Mouse (Mus musculus): ENCODE data around the gene Nlgn2. TPM values are rescaled to one million over a fixed set of nuclear protein-coding genes. Genes with fewer than 3 reads are reported as not detected.

Nlgn2 gene
- total and polyA plus RNA-seq, 3 experiments: 0.20 to 1.3 (median 1.1) TPM

GRCm38 (mm10) chr11:69876186-69876585 is 38.6 kb upstream of the Nlgn2 start:
- Histone ChIP-seq H3K79me2 (replicated peaks; ENCODE audit: control insufficient read depth, extremely low read depth, insufficient read depth, poor library complexity, severe bottlenecking) (no peaks in the 10 kb centered on the region), H3K9ac (ENCODE audit: insufficient read depth, low read depth) (peak overlapping the region; percentile 8), H3K27me3 (replicated peaks) (no peaks in the 10 kb centered on the region), H3K36me3 (replicated peaks in 1 of 2; ENCODE audit: control insufficient read depth in 1 of 2, insufficient read depth in 1 of 2, low read length in 1 of 2) (peaks cover 0 to 14% of the 10 kb centered on the region in 2 experiments), H3K4me2 (ENCODE audit: insufficient read depth, low read depth, poor library complexity, severe bottlenecking) (peak overlapping the region; percentile 41), H3K9me3 (replicated peaks; ENCODE audit: low read length) (no peaks in the 10 kb centered on the region), H3K27ac (ENCODE audit: insufficient read depth, low read depth) (peak overlapping the region; percentile 23; the same call in 1 of the 2 replicates), H3K4me3 (replicated peaks in 1 of 3; ENCODE audit: low read depth in 2 of 3, low read length in 2 of 3, poor library complexity in 1 of 3) (peak overlapping the region in 2 of 3 experiments; percentile 15 to 25), H3K4me1 (ENCODE audit: control insufficient read depth in 1 of 2, insufficient read depth in 2 of 2) (peaks cover 22 to 76% of the 10 kb centered on the region in 2 experiments)
- dilution Hi-C loops (cut with MboI; ENCODE audit: extremely low pct_ligation_motif_present, extremely low pct_unique_long_range_greater_than_20kb, low sequenced_read_pairs) (no loop called here), in situ Hi-C loops (cut with MboI; ENCODE audit: low pct_ligation_motif_present, low pct_unique_long_range_greater_than_20kb, low sequenced_read_pairs) (loop anchor here (5.0 kb wide), 2 partner anchors 74 to 194 kb away; partner anchors contain the start of genes Fgf11 and Senp3)
- peak; percentile 81 for DNase-seq (ENCODE audit: extremely low read depth)
- TF ChIP-seq IRF4 (IDR thresholded peaks at IDR 0.05; ENCODE audit: low read depth, low read length): peak; percentile 39; the same call in 1 of the 2 replicates
- TF ChIP-seq GABPA (IDR thresholded peaks at IDR 0.05; ENCODE audit: insufficient replicate concordance, low read depth, low read length): no peak
- peak; percentile 35; the same call in 1 of the 2 replicates for TF ChIP-seq TCF12 (IDR thresholded peaks at IDR 0.05; ENCODE audit: low read depth, low read length)

- TF ChIP-seq SMC3 (IDR thresholded peaks at IDR 0.05; ENCODE audit: low read depth, low read length) (no peak), E2F4 (IDR thresholded peaks at IDR 0.05; ENCODE audit: insufficient replicate concordance, low read depth, low read length) (no peak), ZKSCAN1 (IDR thresholded peaks at IDR 0.05; ENCODE audit: borderline replicate concordance, low read depth, low read length) (no peak), ELF1 (IDR thresholded peaks at IDR 0.05; ENCODE audit: low read depth, low read length) (no peak), MEF2A (IDR thresholded peaks at IDR 0.05; ENCODE audit: borderline replicate concordance, low read depth, low read length) (no peak), ZMIZ1 (IDR thresholded peaks at IDR 0.05; ENCODE audit: low read depth, low read length) (no peak), RCOR1 (conservative IDR thresholded peaks at IDR 0.05; ENCODE audit: low read depth, low read length) (no peak), ZC3H11A (IDR thresholded peaks at IDR 0.05; ENCODE audit: low read depth, low read length) (no peak), NRF1 (IDR thresholded peaks at IDR 0.05; ENCODE audit: low read depth, low read length) (no peak), USF2 (conservative IDR thresholded peaks at IDR 0.05; ENCODE audit: low read depth, low read length) (no peak), MAFK (IDR thresholded peaks at IDR 0.05; ENCODE audit: insufficient replicate concordance, low read length) (no peak), POLR2AphosphoS2 (IDR thresholded peaks at IDR 0.05; ENCODE audit: low read depth, low read length) (no peak)
- no peak for DNase-seq (ENCODE audit: extremely low read depth)
- dilution Hi-C loops (cut with MboI; ENCODE audit: extremely low pct_ligation_motif_present, extremely low pct_unique_long_range_greater_than_20kb, low sequenced_read_pairs) (no loop called here), in situ Hi-C loops (cut with MboI; ENCODE audit: low pct_ligation_motif_present, low pct_unique_long_range_greater_than_20kb, low sequenced_read_pairs) (no loop called here)
- Histone ChIP-seq H3K36me3 (replicated peaks in 1 of 2; ENCODE audit: control insufficient read depth in 1 of 2, insufficient read depth in 1 of 2, low read length in 1 of 2) (no peaks in the 10 kb centered on the region), H3K27me3 (replicated peaks) (peaks cover 6% of the 10 kb centered on the region), H3K4me3 (replicated peaks in 1 of 3; ENCODE audit: low read depth in 2 of 3, low read length in 2 of 3, poor library complexity in 1 of 3) (no peak overlapping the region), H3K27ac (ENCODE audit: insufficient read depth, low read depth) (no peak overlapping the region), H3K4me1 (ENCODE audit: control insufficient read depth in 1 of 2, insufficient read depth in 2 of 2) (peaks cover 4 to 51% of the 10 kb centered on the region in 2 experiments), H3K4me2 (ENCODE audit: insufficient read depth, low read depth, poor library complexity, severe bottlenecking) (no peak overlapping the region), H3K79me2 (replicated peaks; ENCODE audit: control insufficient read depth, extremely low read depth, insufficient read depth, poor library complexity, severe bottlenecking) (no peaks in the 10 kb centered on the region), H3K9ac (ENCODE audit: insufficient read depth, low read depth) (no peak overlapping the region), H3K9me3 (replicated peaks; ENCODE audit: low read length) (no peaks in the 10 kb centered on the region)
These were observed 34.9 kb upstream of the Nlgn2 start for GRCm38 (mm10) chr11:69872451-69872850.
